Mouse (Mus musculus): ENCODE data around the gene Ltbp1. TPM values are rescaled to one million over a fixed set of nuclear protein-coding genes. Genes with fewer than 3 reads are reported as not detected.
A peak's percentile ranks its signal among the peaks of the same experiment; 100 is the strongest.

The Ltbp1 gene
- total and polyA plus RNA-seq, 3 experiments, result 2.3 to 6.4 (median 2.5) TPM

- Histone ChIP-seq H3K4me1 (ENCODE audit: control insufficient read depth in 1 of 2, insufficient read depth in 2 of 2) (no peaks in the 10 kb centered on the region), H3K4me3 (replicated peaks in 1 of 3; ENCODE audit: low read depth in 2 of 3, low read length in 2 of 3, poor library complexity in 1 of 3) (no peak overlapping the region), H3K27ac (ENCODE audit: insufficient read depth, low read depth) (no peak overlapping the region), H3K9me3 (replicated peaks; ENCODE audit: low read length) (no peaks in the 10 kb centered on the region), H3K79me2 (replicated peaks; ENCODE audit: control insufficient read depth, extremely low read depth, insufficient read depth, poor library complexity, severe bottlenecking) (no peaks in the 10 kb centered on the region), H3K36me3 (replicated peaks in 1 of 2; ENCODE audit: control insufficient read depth in 1 of 2, insufficient read depth in 1 of 2, low read length in 1 of 2) (no peaks in the 10 kb centered on the region), H3K4me2 (ENCODE audit: insufficient read depth, low read depth, poor library complexity, severe bottlenecking) (no peak overlapping the region), H3K27me3 (replicated peaks) (no peaks in the 10 kb centered on the region), H3K9ac (ENCODE audit: insufficient read depth, low read depth) (no peak overlapping the region)
- in situ Hi-C loops (cut with MboI; ENCODE audit: low pct_ligation_motif_present, low pct_unique_long_range_greater_than_20kb, low sequenced_read_pairs) (no loop called here), dilution Hi-C loops (cut with MboI; ENCODE audit: extremely low pct_ligation_motif_present, extremely low pct_unique_long_range_greater_than_20kb, low sequenced_read_pairs) (no loop called here)
- TF ChIP-seq SIN3A (IDR thresholded peaks at IDR 0.05; ENCODE audit: low read length) (no peak), TCF12 (IDR thresholded peaks at IDR 0.05; ENCODE audit: low read depth, low read length) (no peak), MAFK (IDR thresholded peaks at IDR 0.05; ENCODE audit: insufficient replicate concordance, low read length) (no peak), CHD1 (IDR thresholded peaks at IDR 0.05; ENCODE audit: low read depth, low read length) (no peak), MAZ (IDR thresholded peaks at IDR 0.05; ENCODE audit: low read depth, low read length) (no peak), MXI1 (IDR thresholded peaks at IDR 0.05; ENCODE audit: low read depth, low read length) (no peak), TBP (conservative IDR thresholded peaks at IDR 0.05; ENCODE audit: low read depth, low read length) (no peak)
- no peak for DNase-seq (ENCODE audit: extremely low read depth)
These were observed 15.3 kb downstream of the Ltbp1 start for GRCm38 (mm10) chr17:75020619-75021018.

- DNase-seq (ENCODE audit: extremely low read depth), result no peak
These were observed 22.2 kb downstream of the Ltbp1 start for GRCm38 (mm10) chr17:75027358-75028131.

GRCm38 (mm10) chr17:75033356-75033755 lies 28.0 kb downstream of the Ltbp1 start:
- Histone ChIP-seq H3K4me3 (replicated peaks in 1 of 3; ENCODE audit: low read depth in 2 of 3, low read length in 2 of 3, poor library complexity in 1 of 3) (no peak overlapping the region), H3K79me2 (replicated peaks; ENCODE audit: control insufficient read depth, extremely low read depth, insufficient read depth, poor library complexity, severe bottlenecking) (no peaks in the 10 kb centered on the region), H3K4me1 (ENCODE audit: control insufficient read depth in 1 of 2, insufficient read depth in 2 of 2) (no peaks in the 10 kb centered on the region), H3K36me3 (replicated peaks in 1 of 2; ENCODE audit: control insufficient read depth in 1 of 2, insufficient read depth in 1 of 2, low read length in 1 of 2) (no peaks in the 10 kb centered on the region), H3K27me3 (replicated peaks) (no peaks in the 10 kb centered on the region), H3K9me3 (replicated peaks; ENCODE audit: low read length) (no peaks in the 10 kb centered on the region), H3K4me2 (ENCODE audit: insufficient read depth, low read depth, poor library complexity, severe bottlenecking) (peak overlapping the region; percentile 84), H3K27ac (ENCODE audit: insufficient read depth, low read depth) (no peak overlapping the region), H3K9ac (ENCODE audit: insufficient read depth, low read depth) (no peak overlapping the region)
- no peak for DNase-seq (ENCODE audit: extremely low read depth)
- dilution Hi-C loops (cut with MboI; ENCODE audit: extremely low pct_ligation_motif_present, extremely low pct_unique_long_range_greater_than_20kb, low sequenced_read_pairs), result no loop called here
- in situ Hi-C loops (cut with MboI; ENCODE audit: low pct_ligation_motif_present, low pct_unique_long_range_greater_than_20kb, low sequenced_read_pairs), result loop anchor here (25.0 kb wide), 1 partner anchor 329 kb away; no protein-coding TSS in a partner anchor
- TF ChIP-seq IRF4 (IDR thresholded peaks at IDR 0.05; ENCODE audit: low read depth, low read length), result no peak
- TF ChIP-seq ETS1 (conservative IDR thresholded peaks at IDR 0.05; ENCODE audit: low read depth, low read length), result no peak
- no peak for TF ChIP-seq POLR2A (IDR thresholded peaks at IDR 0.05; ENCODE audit: low read depth, low read length)
- peak; percentile 76 for TF ChIP-seq USF1 (IDR thresholded peaks at IDR 0.05; ENCODE audit: low read depth, low read length)
- TF ChIP-seq NELFE (IDR thresholded peaks at IDR 0.05; ENCODE audit: low read depth, low read length), result no peak
- TF ChIP-seq GABPA (IDR thresholded peaks at IDR 0.05; ENCODE audit: insufficient replicate concordance, low read depth, low read length), result no peak
- peak; percentile 46; the same call in 1 of the 2 replicates for TF ChIP-seq MAX (IDR thresholded peaks at IDR 0.05; ENCODE audit: low read length)
- TF ChIP-seq E2F4 (IDR thresholded peaks at IDR 0.05; ENCODE audit: insufficient replicate concordance, low read depth, low read length), result no peak
- no peak for TF ChIP-seq ZKSCAN1 (IDR thresholded peaks at IDR 0.05; ENCODE audit: borderline replicate concordance, low read depth, low read length)
- TF ChIP-seq BHLHE40 (IDR thresholded peaks at IDR 0.05; ENCODE audit: low read depth, low read length), result peak; percentile 83
- TF ChIP-seq ZC3H11A (IDR thresholded peaks at IDR 0.05; ENCODE audit: low read depth, low read length), result no peak
- TF ChIP-seq EP300 (IDR thresholded peaks at IDR 0.05; ENCODE audit: low read length), result no peak
- TF ChIP-seq NRF1 (IDR thresholded peaks at IDR 0.05; ENCODE audit: low read depth, low read length), result peak; percentile 74
- no peak for TF ChIP-seq ZNF384 (IDR thresholded peaks at IDR 0.05; ENCODE audit: low read depth, low read length)
- no peak for TF ChIP-seq TBP (conservative IDR thresholded peaks at IDR 0.05; ENCODE audit: low read depth, low read length)
- TF ChIP-seq USF2 (conservative IDR thresholded peaks at IDR 0.05; ENCODE audit: low read depth, low read length), result peak; percentile 74

More at GRCm38 (mm10) chr17:75027358-75028131, 22.2 kb downstream of the Ltbp1 start:
- no peaks in the 10 kb centered on the region for H3K9me3 ChIP-seq (replicated peaks; ENCODE audit: low read length)
- H3K27me3 ChIP-seq (replicated peaks), result no peaks in the 10 kb centered on the region
- TF ChIP-seq CHD1 (IDR thresholded peaks at IDR 0.05; ENCODE audit: low read depth, low read length) (no peak), RAD21 (IDR thresholded peaks at IDR 0.05; ENCODE audit: low read depth, low read length) (no peak), TCF12 (IDR thresholded peaks at IDR 0.05; ENCODE audit: low read depth, low read length) (no peak), BHLHE40 (IDR thresholded peaks at IDR 0.05; ENCODE audit: low read depth, low read length) (no peak), ZMIZ1 (IDR thresholded peaks at IDR 0.05; ENCODE audit: low read depth, low read length) (no peak), USF1 (IDR thresholded peaks at IDR 0.05; ENCODE audit: low read depth, low read length) (no peak), JUN (IDR thresholded peaks at IDR 0.05; ENCODE audit: insufficient read depth, low read depth, low read length) (no peak), NELFE (IDR thresholded peaks at IDR 0.05; ENCODE audit: low read depth, low read length) (no peak), ELF1 (IDR thresholded peaks at IDR 0.05; ENCODE audit: low read depth, low read length) (no peak), EP300 (IDR thresholded peaks at IDR 0.05; ENCODE audit: low read length) (no peak)
- no peak overlapping the region for H3K4me3 ChIP-seq (replicated peaks in 1 of 3; ENCODE audit: low read depth in 2 of 3, low read length in 2 of 3, poor library complexity in 1 of 3)
- no peaks in the 10 kb centered on the region for H3K36me3 ChIP-seq (replicated peaks in 1 of 2; ENCODE audit: control insufficient read depth in 1 of 2, insufficient read depth in 1 of 2, low read length in 1 of 2)
- dilution Hi-C loops (cut with MboI; ENCODE audit: extremely low pct_ligation_motif_present, extremely low pct_unique_long_range_greater_than_20kb, low sequenced_read_pairs), result no loop called here
- H3K4me1 ChIP-seq (ENCODE audit: control insufficient read depth in 1 of 2, insufficient read depth in 2 of 2), result no peaks in the 10 kb centered on the region
- no peak overlapping the region for H3K9ac ChIP-seq (ENCODE audit: insufficient read depth, low read depth)
- in situ Hi-C loops (cut with MboI; ENCODE audit: low pct_ligation_motif_present, low pct_unique_long_range_greater_than_20kb, low sequenced_read_pairs), result loop anchor here (25.0 kb wide), 1 partner anchor 335 kb away; no protein-coding TSS in a partner anchor
- no peak overlapping the region for H3K4me2 ChIP-seq (ENCODE audit: insufficient read depth, low read depth, poor library complexity, severe bottlenecking)
- H3K27ac ChIP-seq (ENCODE audit: insufficient read depth, low read depth), result no peak overlapping the region
- no peaks in the 10 kb centered on the region for H3K79me2 ChIP-seq (replicated peaks; ENCODE audit: control insufficient read depth, extremely low read depth, insufficient read depth, poor library complexity, severe bottlenecking)

All from CH12.LX (cell line).